Mouse (Mus musculus) C2C12 (cell line): Measurements from ENCODE around the gene Kmt2e.

Source experiments
- CEBPB ChIP-seq: IDR thresholded peaks from one replicate; pipeline ENCODE4 v1.6.1; 2011; ENCODE audit warnings: low read depth, mild to moderate bottlenecking, control low read depth, moderate library complexity
- CTCF ChIP-seq: IDR thresholded peaks from one replicate; pipeline ENCODE4 v1.5.1; 2011; ENCODE audit not compliant: control insufficient read depth, insufficient read depth, insufficient read length
- FOSL1 ChIP-seq: IDR thresholded peaks from one replicate; pipeline ENCODE4 v1.8.0; 2011; ENCODE audit warnings: mild to moderate bottlenecking, low read length; ENCODE audit not compliant: poor library complexity, insufficient read depth, severe bottlenecking
- MAX ChIP-seq: IDR thresholded peaks from one replicate; pipeline ENCODE4 v1.6.1; 2011; ENCODE audit warnings: mild to moderate bottlenecking, control low read depth
- MYOD1 ChIP-seq: IDR thresholded peaks from one replicate; pipeline ENCODE4 v1.6.1; 2011; ENCODE audit warnings: low read depth; ENCODE audit not compliant: control insufficient read depth, insufficient read length
- MYOG ChIP-seq: IDR thresholded peaks from one replicate; pipeline ENCODE4 v1.6.1; 2011; ENCODE audit not compliant: control insufficient read depth, insufficient read length; ENCODE audit errors: extremely low read depth
- USF1 ChIP-seq: IDR thresholded peaks from one replicate; pipeline ENCODE4 v1.6.1; 2011; ENCODE audit warnings: low read depth, mild to moderate bottlenecking, control low read depth, moderate library complexity

DNA sequence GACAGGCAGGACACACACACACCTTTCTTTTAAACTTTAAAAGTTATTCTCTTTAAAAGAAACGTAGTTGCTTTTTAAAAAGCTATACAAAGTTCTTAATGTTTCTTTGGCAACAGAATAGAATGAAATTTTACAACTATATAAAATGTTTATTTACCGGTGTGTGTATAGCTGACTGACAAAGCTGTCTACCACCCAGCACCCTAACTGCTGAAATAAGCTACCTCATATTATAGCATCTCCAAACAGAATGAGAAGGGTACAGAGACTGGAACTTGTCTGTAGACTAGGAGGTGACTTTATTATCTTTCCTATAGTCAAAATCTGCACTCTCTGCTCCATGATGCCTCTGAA, 47.0 kb upstream of the Kmt2e start:
- TF ChIP-seq CTCF (no peak), FOSL1 (no peak), USF1 (no peak), MAX (no peak), MYOG (no peak), CEBPB (no peak), MYOD1 (no peak)
